Mouse (Mus musculus): ENCODE measurements around the gene Snx3.
A peak's percentile ranks its signal among the peaks of the same experiment; 100 is the strongest.

DNA sequence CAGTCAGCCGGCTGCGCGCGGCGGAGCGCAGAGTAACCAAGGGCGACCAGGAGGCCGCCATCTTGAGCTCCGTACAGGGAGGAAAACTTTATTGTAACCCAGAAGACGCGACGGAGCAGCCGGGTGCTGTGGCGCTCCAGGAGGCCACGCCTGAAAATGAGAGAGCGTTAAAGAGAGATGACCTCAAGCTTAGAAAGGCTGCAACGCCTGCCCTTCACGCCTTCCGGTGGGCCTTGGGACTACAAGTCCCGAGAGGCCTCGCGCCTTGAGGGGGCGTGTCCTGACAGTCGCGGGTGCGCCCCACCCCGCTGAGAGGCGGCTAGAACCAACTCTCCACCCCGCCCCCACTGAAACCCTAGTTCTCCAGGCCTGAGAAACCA is 23.5 kb upstream of the Snx3 start, which contains the start of gene Afg1l:
- TF ChIP-seq POLR2A (IDR thresholded peaks at IDR 0.05; ENCODE audit: insufficient read depth, low read depth, low read length) (peak; percentile 95), CTCF (IDR thresholded peaks at IDR 0.05) (peak; percentile 60), EP300 (IDR thresholded peaks at IDR 0.05; ENCODE audit: insufficient read depth, low read depth, low read length) (peak; percentile 84)

Measured in heart, adult 2 months (tissue).